Mouse (Mus musculus) CD4-positive naive resting alpha-beta T cell, adult 57 days (primary cell): ENCODE data around the gene Mettl23. TPM values are rescaled to one million over a fixed set of nuclear protein-coding genes. Genes with fewer than 3 reads are reported as not detected.

Experiments used
- total RNA-seq: library from RNA; stranded (reverse); gene quantifications from one replicate; pipeline ENCODE4 v1.2.4, GENCODE M21; 2023

Mettl23 gene
- 55.9 TPM for total RNA-seq

GRCm38 (mm10) chr11:116843261-116844233, at the start of gene Mettl23, which contains the start of gene Jmjd6:
Mettl23 (plus strand) TSS chr11:116843278.
Jmjd6 (minus strand) TSS chr11:116843449.

GRCm38 (mm10) chr11:116827534-116828165, 15.4 kb upstream of the Mettl23 start, which contains the start of gene Mxra7:
Mxra7 (minus strand) TSS chr11:116828046.

DNA sequence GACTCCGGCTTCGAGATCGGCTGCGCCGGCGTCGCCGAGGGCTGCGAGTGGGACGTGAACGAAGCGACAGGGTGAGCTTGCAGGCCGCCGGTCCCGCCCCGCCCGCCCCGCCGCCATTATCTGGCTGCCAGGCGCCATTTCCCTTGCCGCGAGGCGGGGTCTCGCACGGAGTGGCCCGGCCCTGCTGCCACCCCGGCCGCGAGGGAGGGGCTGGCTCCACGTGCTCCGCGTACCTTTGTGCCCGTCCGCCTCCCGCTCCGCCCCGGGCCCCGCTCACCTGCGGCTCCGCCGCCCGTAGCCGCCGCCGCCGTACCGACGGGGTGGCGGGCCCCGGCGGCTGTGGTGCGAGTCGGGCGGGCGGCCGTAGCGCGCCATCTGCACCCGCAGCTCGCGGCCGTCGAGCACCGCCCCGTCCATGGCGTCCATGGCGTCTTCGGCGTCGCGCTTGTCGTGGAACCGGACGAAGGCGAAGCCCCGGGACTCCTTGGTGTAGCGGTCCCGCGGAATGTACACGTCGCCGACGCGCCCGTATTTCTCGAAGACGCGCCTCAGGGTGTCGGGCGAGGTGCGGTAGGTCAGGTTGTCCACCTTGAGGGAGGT, 9.3 kb downstream of the Mettl23 start, which contains the start of gene Mfsd11:
Gene Mfsd11 (plus strand): TSS at position 150 of the 600 bp plus-strand sequence.

DNA sequence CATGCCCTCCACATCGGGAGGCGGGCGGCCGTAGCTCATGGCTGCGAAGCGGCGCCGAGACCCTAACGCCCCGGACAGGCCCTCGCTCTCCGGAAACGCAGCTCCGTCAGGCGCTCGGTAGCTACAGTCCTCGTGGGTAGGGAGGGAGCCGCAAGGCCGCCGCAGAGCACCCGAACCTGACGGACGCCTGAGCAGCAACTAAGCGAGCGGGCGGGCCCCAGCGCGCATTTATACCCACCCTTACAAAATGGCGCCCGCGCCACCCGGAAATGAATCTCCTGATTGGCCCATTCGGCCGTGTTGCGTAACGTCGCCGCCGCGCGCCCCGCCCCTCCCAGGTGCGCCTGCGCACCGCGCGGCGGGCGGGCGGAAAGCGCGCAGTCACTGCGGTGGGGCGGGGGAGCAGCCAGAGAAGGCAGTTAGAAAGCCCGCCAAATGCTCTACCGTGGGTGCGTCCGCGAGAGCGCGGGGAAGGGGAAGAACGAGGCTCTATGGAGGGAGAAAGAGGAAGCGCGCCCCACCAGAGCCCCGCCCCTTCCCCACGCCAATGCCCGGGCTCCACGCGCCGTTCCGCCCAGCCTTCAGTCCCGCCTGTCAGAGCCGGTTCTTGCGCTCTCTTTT, 9.9 kb downstream of the Mettl23 start, which contains the start of gene Srsf2:
Gene Srsf2 (minus strand): TSS at position 204 of the 621 bp plus-strand sequence.

Other genes with a start within 250 kb of the Mettl23 start
- gene Rhbdf2, start 216.3 kb upstream of the Mettl23 start, total RNA-seq: 19.1 TPM
- not detected for gene Prcd, start 189.7 kb upstream of the Mettl23 start, total RNA-seq
- gene Cygb, start 189.0 kb upstream of the Mettl23 start, total RNA-seq: not detected
- not detected for gene St6galnac1, start 67.8 kb upstream of the Mettl23 start, total RNA-seq
- 0.71 TPM for gene Mxra7, start 15.2 kb upstream of the Mettl23 start, total RNA-seq
- 59.3 TPM for gene Jmjd6, start 171 bp downstream of the Mettl23 start, total RNA-seq
- gene Mfsd11, start 9.2 kb downstream of the Mettl23 start, total RNA-seq: 20.3 TPM
- 408 TPM for gene Srsf2, start 9.8 kb downstream of the Mettl23 start, total RNA-seq
- gene Mgat5b, start 75.6 kb downstream of the Mettl23 start, total RNA-seq: not detected